Mouse (Mus musculus): ENCODE measurements around the gene Ly6g6d.

The Ly6g6d gene

DNA sequence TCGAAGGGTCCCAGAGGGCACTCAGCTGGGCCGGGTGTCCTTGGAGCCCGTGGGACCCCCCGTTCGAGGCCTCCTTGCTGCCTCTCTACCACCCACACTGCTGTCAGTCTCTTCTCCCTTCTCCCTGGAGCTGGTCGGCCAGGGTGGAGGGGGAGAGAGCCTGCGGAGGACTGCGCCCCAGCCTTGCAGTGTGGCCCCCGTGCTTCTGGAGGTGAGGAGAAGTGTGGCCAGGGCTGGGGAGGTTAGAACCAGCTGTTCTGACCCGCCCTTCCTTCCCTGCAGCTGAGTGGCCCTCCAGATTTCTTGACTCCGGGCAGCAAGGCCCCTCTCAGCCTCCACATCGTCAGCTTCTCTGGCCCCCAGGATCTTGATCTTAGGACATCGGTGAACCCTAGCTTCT is 53.6 kb downstream of the Ly6g6d start:
- DNase-seq (ENCODE audit: inconsistent ontology term), result no peak

DNA sequence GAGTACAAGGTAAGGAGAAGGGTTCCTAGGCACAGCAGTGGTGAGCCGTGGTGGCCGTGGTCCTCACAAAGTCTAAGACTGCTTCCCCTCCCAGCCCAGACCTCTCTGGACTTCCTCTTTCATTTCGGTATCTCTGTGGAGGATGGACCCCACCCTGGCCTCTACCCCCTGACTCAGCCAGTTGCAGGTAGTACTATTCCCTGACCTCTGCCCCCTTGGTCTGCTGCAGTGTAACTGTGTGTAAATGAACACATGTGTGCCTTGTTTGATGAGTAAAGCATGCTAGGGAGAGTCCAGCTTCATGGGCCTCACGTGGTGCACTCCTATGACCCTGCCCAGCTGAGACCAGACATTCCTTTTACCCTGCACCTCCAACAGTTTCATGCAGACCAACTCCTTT is 54.1 kb downstream of the Ly6g6d start:
- DNase-seq (ENCODE audit: inconsistent ontology term), result no peak

DNA sequence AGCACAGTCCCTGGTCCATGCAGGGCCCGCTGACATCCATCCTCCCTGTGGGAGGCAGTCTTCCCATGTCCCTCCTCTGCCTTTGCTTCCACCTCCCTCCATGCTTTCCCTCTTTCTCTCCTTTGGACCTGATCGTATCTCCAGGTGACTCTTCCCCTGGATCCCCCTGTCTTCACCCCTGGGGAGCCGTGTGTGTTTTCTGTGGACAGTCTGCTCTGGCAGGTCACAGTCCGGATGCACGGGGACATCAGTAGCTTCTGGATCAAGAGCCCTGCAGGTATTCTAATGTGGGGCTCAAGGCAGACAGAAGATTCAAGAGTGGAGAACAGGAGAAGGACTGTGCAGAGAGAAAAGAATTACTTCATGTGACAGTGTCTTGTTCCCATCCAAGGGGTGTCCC is 54.6 kb downstream of the Ly6g6d start:
- DNase-seq (ENCODE audit: inconsistent ontology term), result no peak

DNA sequence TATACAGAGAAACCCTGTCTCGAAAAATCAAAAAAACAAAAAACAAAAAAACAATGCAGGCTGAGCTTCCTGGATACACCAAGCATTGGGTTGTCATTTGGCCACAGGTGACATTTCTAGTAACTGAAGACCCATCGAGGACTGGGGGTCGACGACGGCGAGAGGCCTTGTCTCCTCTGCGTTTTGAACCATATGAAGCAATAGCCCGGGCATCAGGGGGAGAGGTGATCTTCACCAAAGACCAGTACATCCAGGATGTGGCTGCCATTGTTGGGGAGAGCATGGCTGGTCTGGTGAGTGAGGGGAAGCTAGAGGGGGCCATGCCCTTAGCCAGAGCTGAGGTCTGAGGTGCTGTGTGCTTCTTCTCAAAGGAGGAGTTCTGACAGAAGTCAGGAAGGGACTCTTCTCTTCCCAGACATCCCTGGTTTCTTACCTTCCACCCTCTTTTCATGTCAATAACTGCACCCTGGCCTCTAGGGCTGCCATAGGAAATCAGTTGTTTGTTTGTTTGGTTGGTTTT is 55.3 kb downstream of the Ly6g6d start:
- no peak for DNase-seq (ENCODE audit: inconsistent ontology term)

DNA sequence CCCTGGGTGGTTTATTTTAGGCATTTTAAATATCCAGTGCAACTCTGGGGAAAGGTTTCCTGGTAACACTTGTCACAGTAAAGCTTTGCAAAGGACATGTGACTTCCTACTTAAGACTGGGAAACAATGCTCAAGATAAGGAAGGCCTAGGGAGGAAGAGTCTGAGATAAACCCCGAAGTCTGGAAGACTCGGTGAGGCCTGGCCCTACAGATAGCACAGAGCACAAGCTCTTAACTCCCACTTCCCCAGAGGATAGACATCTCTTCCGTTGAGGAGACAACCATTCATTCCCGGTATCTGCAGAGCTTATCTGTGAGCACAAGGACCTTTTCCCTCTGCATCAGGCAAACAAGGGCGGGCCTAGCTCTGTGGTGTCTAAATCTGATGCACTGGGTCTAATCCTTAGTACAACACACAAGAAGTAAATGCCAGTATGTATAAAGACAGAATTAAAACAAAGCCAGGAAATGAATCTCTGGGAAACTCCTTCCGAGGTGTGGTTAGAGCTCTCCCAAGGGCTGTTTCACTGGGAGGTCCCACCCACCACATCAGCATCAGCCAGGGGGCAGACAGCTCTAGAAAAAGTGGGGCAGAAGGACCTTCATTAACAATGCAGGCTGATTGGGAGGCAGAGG is 55.9 kb downstream of the Ly6g6d start:
- no peak for DNase-seq (ENCODE audit: inconsistent ontology term)
